Mouse (Mus musculus) cortical plate, adult 2 months (tissue): ENCODE data around the gene Pitpnm1. TPM values are rescaled to one million over a fixed set of nuclear protein-coding genes. Genes with fewer than 3 reads are reported as not detected.

ENCODE experiments used
- H3K27ac ChIP-seq: fragments of 200-500 bp; 2 replicates; pipeline ENCODE4 v1.5.1; 2012; ENCODE audit warnings: low read length, control low read depth, inconsistent platforms; ENCODE audit not compliant: insufficient read depth
- H3K4me1 ChIP-seq: fragments of 200-500 bp; 2 replicates; pipeline ENCODE4 v1.6.1; 2011; ENCODE audit warnings: low read length; ENCODE audit not compliant: control insufficient read depth, insufficient read depth
- H3K4me3 ChIP-seq: fragments of 200-500 bp; 2 replicates; pipeline ENCODE4 v1.5.1; 2011; ENCODE audit warnings: mild to moderate bottlenecking, low read length, control low read depth; ENCODE audit not compliant: insufficient read depth
- CTCF ChIP-seq: fragments of 200-500 bp; IDR thresholded peaks from 2 replicates; pipeline ENCODE4 v1.5.1; 2011; ENCODE audit warnings: mild to moderate bottlenecking, control low read depth, low read length; ENCODE audit not compliant: insufficient read depth; ENCODE audit errors: extremely low read depth
- POLR2A ChIP-seq: fragments of 200-500 bp; IDR thresholded peaks from 2 replicates; pipeline ENCODE4 v1.6.1; 2011; ENCODE audit warnings: mild to moderate bottlenecking, low read length, control low read depth; ENCODE audit not compliant: insufficient read depth; ENCODE audit errors: extremely low read depth
- polyA plus RNA-seq: library from polyadenylated mRNA; depleted of rRNA; stranded (reverse); fragments of >200 nt; gene quantifications from 2 replicates; pipeline ENCODE4 v1.2.3, GENCODE M21; 2012

Gene Pitpnm1
- polyA plus RNA-seq, 1 experiment, result 293 TPM

- H3K4me3 ChIP-seq, result no peak within 1 kb of the TSS
- H3K27ac ChIP-seq, result no peak within 1 kb of the TSS
- TF ChIP-seq CTCF (no peak), POLR2A (no peak)
- H3K4me1 ChIP-seq, result peaks cover 7% of the 10 kb centered on the region
Measured at GRCm38 (mm10) chr19:4143759-4144268, 44.0 kb downstream of the Pitpnm1 start, which contains the start of gene Cabp4. Gene Cabp4 (minus strand): TSS chr19:4144033.

DNA sequence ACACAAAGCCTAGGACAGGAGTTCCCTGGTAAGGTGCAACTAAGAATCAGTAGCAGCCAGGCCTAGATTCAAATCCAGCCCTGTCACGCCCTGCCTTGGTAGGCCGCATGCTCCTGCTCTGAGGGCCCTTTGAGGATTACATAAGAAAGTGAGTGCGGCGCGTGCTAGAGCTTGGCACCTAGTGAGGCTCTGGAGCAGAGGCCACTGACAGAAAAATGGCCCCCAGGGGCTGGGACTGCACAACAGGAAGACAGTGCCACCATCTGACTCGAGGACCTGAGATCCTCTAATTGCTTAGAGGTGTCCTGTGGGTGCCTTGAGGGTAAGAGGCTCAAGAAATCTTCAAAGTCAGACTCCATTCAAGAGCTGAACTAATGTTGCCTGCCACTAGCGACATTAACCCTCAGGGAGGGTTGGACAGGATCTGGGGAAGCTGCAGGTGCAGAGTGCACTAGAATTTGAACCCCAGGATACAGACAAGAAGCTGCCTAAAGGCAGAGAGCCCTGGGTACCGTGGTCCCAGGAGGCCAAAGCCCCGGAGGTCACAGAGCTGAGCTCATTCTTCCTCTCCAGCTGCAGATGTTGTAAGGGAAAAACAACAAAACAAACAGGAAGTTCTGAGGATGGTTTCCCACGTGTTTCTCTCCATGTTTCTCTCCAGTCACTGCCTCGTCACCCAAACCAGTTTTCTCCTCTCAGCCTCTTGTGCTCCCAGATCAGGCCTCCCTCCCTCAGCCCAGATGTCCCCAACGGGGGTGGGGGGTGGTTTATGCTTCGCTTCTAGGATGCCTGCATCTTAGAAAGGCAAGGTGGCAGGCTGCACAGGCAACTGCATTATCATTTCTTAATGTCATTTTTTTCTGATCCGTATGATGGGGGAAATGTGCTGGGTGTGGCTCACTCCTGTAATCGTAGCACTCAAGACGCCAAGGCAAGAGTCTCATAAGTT is 45.0 kb downstream of the Pitpnm1 start:
- peaks cover 7% of the 10 kb centered on the region for H3K4me1 ChIP-seq
- no peak overlapping the region for H3K27ac ChIP-seq
- H3K4me3 ChIP-seq, result no peak overlapping the region
- TF ChIP-seq POLR2A, result no peak
- no peak for TF ChIP-seq CTCF

- TF ChIP-seq POLR2A (no peak), CTCF (no peak)
- H3K4me1 ChIP-seq, result peaks cover 7% of the 10 kb centered on the region
- no peak overlapping the region for H3K4me3 ChIP-seq
- no peak overlapping the region for H3K27ac ChIP-seq
Measured at GRCm38 (mm10) chr19:4145936-4146335, 46.1 kb downstream of the Pitpnm1 start.

- TF ChIP-seq CTCF, result no peak
- TF ChIP-seq POLR2A, result no peak
- H3K4me3 ChIP-seq, result no peak overlapping the region
- peaks cover 7% of the 10 kb centered on the region for H3K4me1 ChIP-seq
- H3K27ac ChIP-seq, result no peak overlapping the region
Measured at GRCm38 (mm10) chr19:4146366-4147021, 46.7 kb downstream of the Pitpnm1 start.

GRCm38 (mm10) chr19:4147022-4147405 is 47.2 kb downstream of the Pitpnm1 start:
- Histone ChIP-seq H3K4me1 (peaks cover 7% of the 10 kb centered on the region), H3K4me3 (no peak overlapping the region), H3K27ac (peak overlapping the region; percentile 10; the same call in 1 of the 2 replicates)
- TF ChIP-seq CTCF, result no peak
- no peak for TF ChIP-seq POLR2A

- TF ChIP-seq POLR2A (no peak), CTCF (no peak)
- Histone ChIP-seq H3K4me1 (peaks cover 7% of the 10 kb centered on the region), H3K27ac (0 out of 2 replicates have a peak overlapping the region, but pooled peaks have one; percentile 44), H3K4me3 (peak overlapping the region; percentile 83)
Measured at GRCm38 (mm10) chr19:4147782-4148490, 48.1 kb downstream of the Pitpnm1 start.

DNA sequence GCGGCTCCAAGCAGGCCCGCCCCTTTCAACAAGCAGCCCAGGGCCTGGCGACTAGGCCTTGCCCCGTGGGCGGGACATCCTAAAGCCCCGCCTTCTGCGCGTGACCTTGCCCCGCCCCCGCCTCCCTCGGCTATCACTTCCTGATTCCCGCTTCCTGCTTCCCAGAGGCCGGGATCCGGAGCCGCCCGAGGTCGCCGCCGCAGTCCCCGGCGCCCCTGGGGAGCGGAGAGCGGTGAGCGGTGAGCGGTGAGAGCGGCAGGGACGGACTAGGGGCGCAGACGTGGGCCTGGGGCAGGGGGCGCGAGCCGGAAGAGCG is 48.7 kb downstream of the Pitpnm1 start, which contains the start of gene Coro1b:
Gene Coro1b, plus strand, starts transcription at position 129 of the 316 bp plus-strand sequence.
- peak within 1 kb of the TSS; percentile 83 for H3K4me3 ChIP-seq
- peak within 1 kb of the TSS; percentile 69 for H3K27ac ChIP-seq
- H3K4me1 ChIP-seq, result peaks cover 7% of the 10 kb centered on the region
- TF ChIP-seq POLR2A (peak; percentile 64; the same call in 1 of the 2 replicates), CTCF (no peak)

- TF ChIP-seq POLR2A (no peak), CTCF (no peak)
- Histone ChIP-seq H3K27ac (peak overlapping the region; percentile 69), H3K4me3 (peak overlapping the region; percentile 83), H3K4me1 (peaks cover 7% of the 10 kb centered on the region)
Measured at GRCm38 (mm10) chr19:4148819-4149218, 49.0 kb downstream of the Pitpnm1 start.

DNA sequence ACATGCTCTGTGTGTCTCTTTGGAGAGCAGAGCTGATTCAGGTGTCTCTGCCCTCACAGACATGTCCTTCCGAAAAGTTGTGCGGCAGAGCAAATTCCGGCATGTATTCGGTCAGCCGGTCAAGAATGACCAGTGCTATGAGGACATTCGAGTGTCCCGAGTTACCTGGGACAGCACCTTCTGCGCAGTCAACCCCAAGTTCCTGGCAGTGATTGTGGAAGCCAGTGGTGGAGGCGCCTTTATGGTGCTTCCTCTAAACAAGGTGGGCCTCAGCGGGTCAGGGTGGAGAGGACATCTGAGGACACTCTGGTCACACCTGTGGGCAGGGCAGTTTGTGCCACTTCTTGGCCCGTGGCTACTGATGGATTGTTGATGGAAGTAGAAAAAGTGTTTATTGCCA is 49.5 kb downstream of the Pitpnm1 start:
- no peak for TF ChIP-seq CTCF
- TF ChIP-seq POLR2A, result no peak
- peaks cover 7% of the 10 kb centered on the region for H3K4me1 ChIP-seq
- peak overlapping the region; percentile 83 for H3K4me3 ChIP-seq
- no peak overlapping the region for H3K27ac ChIP-seq
